Mouse (Mus musculus) 3134 (cell line): ENCODE data around the gene Acp2.
A peak's percentile ranks its signal among the peaks of the same experiment; 100 is the strongest.

ENCODE experiments used
- DNase-seq: peaks from one replicate; pipeline ENCODE4 v3.0.0-alpha.2; 2011; ENCODE audit warnings: low spot score; ENCODE audit not compliant: insufficient read length; ENCODE audit errors: extremely low read depth

Gene Acp2

DNA sequence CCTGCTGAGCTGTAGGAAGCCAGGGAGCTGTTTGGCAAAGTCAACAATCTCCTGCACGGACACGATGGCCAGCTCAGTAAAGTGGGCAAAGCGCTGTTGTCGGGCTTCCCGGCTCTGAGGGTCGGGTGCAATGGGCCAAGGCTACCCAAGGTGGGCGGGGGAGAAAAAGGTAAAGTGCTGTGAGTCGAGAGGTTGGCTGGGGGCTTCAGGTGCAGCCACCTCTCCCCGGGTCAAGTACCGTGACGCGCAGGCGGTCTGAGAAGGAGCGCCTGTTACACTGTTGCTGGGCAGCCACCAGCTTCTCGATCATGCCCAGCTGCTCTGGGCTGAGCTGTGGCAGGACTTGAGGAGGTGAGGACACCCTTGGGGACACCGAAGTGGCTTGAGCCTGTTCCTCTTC, 12.2 kb upstream of the Acp2 start:
- DNase-seq: no peak

DNA sequence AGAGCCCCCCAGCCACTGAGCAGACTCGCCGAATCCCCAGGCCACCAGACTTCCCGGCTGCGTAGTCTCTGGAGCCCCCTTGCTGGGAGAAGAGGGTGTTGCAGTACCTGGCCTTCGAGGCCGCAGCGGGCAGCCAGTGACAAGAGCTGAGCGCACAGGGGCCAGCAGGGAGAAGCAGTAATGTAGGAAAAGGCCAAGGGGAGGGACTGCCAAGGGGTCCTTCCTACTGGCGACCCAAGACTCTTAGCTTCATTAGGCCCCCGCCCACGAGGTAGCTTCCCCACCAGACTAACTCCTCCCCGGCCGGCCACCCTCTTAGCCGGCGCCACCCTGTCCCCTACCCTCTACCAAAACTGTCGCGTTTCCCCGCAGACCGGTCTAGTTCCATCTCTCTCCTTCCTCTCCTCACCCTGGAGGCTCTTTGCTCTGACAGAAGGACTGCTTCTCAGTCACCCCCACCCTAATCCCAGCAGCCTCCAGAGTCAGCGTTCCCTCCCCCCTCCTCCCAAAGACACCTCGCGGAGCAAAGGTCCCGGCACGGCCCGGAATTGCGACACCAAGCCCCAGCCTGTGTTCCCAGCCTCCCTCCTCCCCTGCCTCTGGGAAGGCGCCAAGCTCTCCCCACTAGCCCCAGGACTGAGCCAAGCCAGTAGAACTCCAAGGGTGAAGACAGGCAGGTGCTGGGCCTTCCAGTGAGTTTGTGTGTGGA, 7.9 kb upstream of the Acp2 start:
- peak; percentile 78 for DNase-seq

DNA sequence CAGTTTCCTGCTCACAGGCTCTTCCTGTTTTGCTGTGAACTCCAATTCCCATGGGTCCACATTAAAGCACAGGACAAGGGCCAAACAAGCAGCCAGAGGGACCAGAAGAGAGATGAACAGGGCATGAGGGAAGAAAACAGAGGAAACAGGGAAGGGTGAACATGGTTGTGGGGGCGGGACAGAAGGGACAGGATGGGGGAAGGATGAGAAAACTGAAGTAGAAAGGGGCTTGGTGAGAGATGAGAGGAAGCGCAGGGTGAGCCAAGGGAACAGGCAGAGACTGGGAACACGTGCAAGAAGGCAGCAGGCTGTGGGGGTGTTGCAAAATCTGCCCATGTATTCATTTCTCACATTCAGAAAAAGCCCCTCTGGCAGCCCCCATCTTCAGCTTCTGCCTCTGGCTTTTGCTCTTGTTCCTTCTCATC, 6.1 kb upstream of the Acp2 start:
- DNase-seq: no peak

DNA sequence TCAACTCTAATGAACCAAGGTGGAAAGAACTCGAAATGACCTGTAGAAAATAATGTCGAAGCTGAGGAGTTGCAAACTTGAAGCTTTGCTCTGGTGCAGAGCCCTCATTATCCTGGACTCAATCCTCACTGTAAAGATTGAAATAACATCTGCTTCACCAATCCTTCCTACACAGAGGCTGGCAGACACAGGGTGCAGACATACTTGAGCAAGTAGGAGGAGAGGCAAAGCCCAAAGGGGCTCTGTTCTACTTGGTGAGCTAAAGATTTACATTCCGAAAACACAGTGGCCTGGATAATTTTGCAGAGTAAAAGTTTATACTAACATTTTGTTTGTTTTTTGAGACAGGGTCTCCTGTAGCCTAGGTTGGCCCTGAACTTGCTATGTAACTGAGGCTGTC, 3.8 kb upstream of the Acp2 start:
- no peak for DNase-seq

DNA sequence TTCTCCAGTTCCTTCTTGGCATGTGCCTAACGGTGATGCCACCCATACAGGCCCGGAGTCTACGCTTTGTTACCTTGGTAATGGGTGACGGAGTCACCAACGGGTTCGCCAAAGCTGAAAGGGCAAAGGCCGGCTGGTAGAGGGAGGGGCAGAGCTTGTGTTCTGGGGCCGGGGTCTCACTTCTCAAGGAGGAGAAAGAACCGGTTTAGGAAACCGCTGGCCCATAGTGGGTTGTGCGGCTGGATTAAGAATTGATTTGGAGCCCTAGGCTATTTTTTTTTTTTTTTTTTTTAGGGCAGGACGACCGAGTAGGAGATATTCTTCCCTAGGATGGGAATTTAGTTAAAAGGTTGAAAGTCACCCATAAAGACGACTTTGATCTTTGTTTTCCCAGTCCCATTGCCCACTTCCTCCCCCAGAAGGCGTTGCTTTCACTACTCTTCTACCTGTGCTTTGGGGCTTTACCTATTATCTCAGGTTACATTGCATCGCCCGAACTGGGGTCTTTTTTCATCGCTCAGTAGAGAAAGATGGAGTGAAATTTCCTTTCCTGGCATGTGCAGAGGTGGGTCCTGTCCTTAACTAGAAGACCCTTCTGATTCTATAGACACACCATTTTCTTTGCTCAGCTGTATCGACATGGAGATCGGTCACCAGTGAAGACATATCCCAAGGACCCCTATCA, 429 bp downstream of the Acp2 start:
- no peak for DNase-seq

DNA sequence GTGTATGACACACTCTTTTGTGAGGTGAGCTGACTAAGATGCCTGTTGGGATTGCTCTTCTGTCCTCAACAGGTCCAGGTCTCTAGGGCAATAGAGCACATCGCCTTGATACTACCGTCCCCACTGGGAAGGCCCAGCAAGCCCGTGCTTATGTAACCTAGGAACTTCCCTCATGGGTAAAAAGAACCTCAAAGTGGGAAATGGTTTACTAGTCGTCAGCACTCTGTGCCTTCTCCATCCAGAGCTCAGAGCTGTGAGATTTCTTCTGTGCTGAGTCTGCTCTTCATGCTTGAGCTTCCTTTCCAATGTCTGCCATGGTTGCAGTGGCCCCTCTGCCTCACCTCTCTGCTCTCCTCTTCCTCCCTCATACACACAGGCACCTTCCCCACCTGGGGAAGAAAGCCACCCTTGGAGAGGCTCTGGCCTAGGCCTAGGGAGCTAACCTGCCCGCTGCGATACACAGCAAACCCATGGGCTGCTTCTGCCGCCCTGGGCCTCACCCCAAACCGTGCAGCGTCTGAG, 3.6 kb downstream of the Acp2 start:
- DNase-seq: no peak

DNA sequence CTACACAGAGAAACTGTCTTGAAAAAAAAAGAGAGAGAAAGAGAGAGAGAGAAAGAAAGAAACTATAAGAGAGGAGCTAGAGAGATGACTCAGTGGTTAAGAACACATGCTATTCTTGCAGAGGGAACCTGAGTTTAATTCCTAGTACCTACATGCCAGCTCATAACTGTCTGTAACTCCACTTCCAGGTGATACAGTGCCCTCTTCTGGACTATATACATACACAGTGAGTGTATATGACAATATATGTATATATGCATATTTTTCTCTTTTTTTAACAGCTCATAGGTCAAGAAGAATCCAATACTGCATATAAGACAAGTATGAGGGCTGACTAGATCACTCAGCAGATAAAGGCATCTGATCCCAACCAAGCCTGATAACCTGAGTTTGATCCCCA, 10.6 kb downstream of the Acp2 start:
- no peak for DNase-seq

DNA sequence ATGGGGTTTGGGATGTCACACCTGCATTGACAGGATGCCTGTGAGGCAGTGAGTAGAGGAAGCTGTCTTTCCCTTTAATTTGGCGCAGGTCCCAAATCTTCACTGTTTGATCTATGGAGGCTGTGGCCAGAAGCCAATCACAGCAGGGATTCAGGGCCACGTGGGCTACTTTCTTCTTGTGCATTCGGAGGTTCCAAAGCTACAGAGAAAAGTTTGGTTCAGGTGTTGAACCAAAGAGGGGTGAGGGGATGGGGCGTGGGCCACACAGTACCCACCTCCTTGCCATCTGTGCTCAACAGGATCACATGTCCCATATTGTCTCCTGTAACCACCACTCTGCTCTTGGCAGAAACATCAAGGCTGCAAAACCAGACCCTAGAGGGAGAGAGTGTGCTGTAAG, 14.3 kb downstream of the Acp2 start:
- no peak for DNase-seq

DNA sequence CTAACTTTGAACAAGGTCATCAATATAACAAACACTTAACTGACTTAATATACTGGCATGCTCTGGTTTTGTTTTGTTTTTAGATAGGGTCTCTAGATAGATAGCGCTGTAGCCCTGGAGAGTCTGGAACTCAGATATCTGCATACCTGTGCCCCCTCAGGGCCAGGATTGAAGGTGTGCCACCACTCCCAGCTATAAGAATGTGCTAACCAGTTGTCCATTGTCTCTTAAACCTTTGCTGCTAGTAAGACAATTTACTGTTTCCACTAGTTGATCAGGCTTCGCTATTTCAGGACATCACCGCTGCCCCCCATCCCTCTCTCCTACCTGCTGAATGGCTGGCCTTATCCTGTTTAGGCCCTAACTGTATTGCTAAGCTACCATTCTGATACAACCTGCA, 17.8 kb downstream of the Acp2 start:
- DNase-seq: no peak

DNA sequence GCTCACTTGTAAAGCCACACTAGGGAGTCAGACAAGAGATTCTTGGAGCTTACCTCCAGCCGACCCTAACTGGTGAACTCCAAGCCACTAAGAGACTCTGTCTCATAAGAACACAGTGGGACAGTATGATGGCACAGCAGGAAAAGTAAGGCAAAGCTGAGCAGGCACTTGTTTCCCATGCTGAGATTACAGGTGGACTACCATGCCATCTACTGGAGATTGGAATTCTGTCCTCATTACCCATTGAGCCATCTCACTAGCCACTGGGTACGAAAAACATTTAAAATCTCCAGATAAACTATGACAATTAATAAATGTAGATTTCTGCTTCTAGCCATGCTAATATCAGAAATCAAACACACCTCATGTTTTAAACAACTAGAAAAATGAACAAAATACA, 20.9 kb downstream of the Acp2 start:
- DNase-seq: no peak

DNA sequence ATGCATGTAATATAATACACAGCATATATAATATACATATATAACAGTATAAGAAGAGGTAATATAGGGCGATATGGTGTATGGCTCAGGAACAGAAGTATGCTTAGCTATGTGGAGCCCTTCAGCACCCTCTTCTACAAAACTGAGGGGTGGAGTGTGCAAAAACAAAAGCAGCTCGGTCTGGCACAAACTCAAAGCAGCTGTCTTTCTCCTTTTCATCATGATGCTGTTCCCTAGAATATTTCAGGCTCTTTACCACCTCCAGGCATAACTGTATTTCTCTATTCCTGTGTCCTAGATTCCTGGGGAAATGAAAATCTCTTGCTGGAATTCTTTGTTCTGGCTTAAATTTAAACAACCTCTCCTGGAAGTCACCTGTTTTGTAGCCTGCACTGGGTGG, 27.1 kb downstream of the Acp2 start:
- no peak for DNase-seq

DNA sequence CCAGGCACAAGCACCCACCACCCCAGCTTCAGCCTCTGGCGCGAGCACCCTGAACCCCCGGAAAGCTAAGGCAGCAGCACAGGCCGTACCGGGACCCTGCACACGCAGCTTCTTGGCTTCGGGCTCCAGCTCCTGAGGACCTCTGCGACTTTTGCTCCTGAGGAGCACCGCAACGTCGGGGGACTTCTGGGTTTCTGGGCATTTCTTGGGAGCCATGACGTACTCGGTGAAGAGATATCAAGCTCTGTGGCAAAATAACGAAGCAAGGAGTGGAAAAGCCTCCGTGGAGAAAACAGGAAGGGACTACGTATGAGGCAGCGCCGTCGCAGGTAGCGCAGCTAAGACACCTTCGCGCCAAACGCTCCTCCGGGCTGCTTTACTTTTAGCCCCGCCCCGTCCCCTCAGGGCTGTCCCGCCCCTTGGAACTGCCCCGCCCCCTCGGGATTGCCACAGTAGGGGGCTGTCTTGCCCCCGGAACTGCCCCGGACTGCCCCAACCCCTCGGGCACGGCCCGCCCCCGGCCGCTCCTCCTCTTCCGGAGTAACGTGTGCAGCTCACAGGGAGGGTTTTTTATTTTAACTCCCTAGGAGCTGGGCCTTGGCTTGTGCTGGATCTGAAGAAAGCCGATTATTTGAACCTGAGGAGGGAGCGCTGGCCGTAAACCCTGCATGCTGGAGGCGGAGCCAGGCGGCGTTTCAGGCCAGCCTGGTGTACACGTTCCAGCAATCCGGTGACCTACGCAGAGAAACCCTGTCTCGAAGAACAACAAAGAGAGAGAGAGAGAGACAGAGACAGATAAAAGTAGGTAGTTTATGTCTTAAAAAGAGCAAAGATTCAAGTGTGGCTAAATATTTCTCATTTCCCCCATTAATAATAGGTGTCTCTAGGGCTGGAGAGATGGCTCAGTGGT, 34.2 kb downstream of the Acp2 start, which contains the start of gene Ddb2:
TSS of gene Ddb2 (minus strand) at position 382 of the 910 bp plus-strand sequence.
- DNase-seq: peak; percentile 98

DNA sequence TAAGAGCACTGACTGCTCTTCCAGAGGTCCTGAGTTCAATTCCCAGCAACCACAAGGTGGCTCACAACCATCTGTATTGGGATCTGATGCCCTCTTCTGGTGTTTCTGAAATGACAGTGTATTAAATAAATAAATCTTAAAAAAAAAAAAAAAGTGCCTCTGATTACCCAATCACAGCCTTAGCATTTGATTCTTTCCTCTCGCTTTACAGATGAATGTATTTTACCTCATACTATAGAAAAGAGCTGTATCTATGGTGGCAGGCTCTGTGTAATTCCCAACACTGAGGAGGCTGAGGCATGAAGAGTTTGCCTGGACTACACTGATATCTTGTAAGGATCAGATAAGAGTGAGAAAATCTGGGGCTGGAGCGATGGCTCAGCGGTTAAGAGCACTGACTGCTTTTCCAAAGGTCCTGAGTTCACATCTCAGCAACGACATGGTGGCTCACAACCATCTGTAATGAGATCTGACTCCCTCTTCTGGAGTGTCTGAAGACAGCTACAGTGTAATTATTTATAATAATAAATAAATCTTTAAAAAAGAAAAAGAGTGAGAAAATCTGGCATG, 34.9 kb downstream of the Acp2 start:
- peak; percentile 63 for DNase-seq

DNA sequence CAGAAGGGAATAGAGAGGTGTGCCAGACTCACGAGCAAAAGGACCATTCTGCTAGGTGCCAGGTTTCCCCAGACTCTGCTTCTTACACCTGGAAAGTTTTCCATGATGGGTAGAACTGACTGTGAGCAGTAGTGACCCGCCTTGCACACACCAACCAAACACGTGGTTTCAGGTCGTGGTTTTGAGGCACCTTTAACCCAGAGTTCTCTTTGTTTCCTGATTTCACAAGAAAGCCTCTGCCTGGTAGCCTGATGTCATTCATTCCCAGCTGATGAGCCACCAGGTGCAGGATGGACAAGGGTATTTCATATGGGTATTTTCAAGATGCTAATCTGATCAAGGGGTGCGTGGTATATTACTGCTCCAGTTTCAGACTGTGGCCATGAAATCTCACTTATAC, 39.9 kb downstream of the Acp2 start:
- no peak for DNase-seq

DNA sequence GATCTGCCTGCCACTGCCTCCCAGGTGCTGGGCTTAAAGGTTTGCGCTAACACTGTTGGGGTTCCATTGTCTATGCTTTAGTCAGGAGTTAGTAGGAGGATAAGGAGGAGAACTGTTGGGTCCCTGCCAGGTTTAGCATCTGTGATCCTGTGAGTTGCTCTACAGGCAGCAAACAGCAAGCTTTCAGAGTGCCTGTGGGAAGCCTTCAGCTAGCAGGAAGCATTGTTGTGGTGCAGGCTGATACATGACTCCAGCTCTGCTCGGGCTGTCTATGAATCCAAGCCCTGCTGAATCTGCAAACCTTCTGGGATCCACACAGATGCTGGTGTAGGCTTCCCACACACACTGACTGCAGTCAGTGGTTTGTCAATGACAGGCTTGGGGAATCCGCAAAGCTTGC, 40.7 kb downstream of the Acp2 start:
- DNase-seq: no peak

DNA sequence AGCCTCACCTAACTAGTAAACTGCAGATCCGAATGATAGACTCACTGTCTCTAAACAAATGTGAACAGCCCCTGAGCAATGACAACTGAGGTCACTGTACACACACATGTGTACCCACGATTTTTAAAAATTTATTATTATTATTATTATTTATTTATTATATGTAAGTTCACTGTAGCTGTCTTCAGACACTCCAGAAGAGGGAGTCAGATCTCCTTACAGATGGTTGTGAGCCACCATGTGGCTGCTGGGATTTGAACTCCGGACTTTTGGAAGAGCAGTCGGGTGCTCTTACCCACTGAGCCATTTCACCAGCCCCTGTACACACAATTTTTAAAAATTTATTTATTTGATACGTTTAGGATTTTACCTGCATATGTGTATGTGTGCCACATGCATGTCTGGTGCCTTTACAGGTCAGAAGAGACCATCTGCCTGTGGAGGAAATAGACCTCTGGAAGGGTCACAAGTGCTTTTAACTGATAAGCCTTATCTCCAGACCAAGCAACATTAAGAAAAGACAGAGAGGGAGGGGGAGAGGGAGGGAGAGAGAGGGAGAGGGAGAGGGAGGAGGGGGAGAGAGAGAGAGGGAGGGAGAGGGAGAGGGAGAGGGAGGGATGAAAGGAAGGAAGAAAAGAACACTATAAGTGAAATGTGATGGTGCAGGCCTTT, 42.0 kb downstream of the Acp2 start:
- DNase-seq: no peak

DNA sequence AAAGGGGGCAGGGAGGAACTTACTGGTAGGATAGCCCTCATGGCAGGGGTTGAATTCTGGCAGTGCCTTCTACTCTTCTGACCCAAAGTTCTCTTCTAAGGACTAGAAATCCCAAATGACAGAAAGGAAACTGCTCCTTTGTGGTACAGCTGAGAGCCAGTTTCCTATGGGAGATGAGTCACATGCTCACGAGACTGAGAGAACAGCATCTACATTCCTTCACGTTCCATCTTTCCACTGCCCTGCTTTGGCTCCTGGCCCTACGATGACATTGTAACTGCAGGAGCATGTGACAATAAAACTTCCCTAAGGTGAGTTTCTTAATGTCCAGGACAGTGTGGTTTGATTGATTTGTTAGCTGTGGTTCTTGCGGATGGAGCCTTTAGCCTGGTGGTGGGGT, 45.7 kb downstream of the Acp2 start:
- peak; percentile 28 for DNase-seq

DNA sequence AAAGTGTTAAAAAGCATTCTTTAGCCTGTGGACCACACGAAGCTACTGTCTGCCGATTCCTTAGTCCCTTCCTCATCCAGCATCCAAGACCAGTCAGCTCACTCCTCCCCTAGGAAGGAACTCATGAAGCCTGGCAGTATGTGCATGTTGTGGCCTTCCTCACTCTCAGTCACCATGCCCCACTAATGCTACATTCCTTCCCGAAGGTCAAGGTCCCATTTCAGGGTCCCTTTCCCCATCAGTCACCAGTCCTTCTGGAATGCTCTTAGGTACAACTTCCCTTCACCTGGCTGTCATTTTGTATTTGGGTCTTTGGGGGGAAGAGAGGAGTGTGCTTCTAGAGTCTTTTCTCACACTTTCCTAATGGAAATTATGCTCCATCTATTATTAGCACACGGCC, 49.3 kb downstream of the Acp2 start:
- DNase-seq: no peak

DNA sequence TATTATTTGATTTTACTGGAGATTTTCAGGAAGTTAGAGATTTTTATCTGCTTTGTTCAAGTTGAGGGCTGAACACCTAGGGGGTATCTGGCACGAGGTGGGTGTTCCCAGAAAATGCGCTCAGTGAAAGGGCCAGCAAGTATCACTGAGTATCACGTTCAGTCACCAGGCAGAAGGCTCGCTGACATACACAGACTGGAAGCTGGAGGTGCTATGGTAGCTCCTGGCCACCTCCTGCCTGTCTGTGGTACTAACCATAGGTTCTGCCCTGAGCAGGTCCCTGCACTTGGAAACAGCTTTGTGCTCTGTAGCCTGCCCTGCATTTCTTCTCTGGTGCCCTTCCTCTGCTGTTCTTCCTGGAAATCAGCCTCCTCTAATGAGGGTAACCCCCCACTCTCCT, 49.8 kb downstream of the Acp2 start:
- DNase-seq: no peak

DNA sequence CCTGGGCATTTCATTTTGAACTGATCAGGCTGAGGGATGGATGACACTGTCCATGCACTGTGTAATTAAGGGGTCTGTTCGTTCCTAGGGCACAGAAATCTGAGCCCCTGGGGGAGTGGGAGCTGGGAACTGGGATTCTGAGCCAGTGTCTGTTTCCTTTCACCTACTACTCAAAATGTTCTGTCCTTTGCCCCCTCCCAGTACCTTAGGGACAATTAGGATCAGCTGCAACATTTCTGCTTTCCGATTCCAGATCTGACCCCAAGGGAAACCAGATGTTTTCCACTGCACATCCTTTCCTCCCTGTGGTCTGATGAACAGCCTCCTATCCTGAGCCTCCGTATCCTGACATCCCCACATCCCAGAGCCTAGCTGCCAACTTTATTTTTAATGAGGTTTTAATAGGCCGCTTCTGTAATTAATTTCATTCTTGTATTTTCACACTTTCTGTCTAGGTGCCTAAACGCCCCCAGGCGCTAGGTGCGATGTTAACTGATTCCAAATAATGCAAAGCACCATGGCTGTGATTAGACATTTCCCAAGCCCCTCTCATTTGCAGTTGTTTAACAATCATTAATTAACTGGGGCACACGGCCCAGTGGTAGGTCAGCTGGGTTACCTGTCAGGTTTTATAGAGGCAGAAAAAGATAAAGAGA, 52.2 kb downstream of the Acp2 start:
- DNase-seq: no peak
